Mouse (Mus musculus) lung, embryonic 16.5 days (tissue): ENCODE data around the gene Usp24. TPM values are rescaled to one million over a fixed set of nuclear protein-coding genes. Genes with fewer than 3 reads are reported as not detected.

Experiments
- ATAC-seq: fragments of 200-750 bp; cut with Nextera tagmentation; 2 replicates; pipeline ENCODE4 v1.8.0; 2017; ENCODE audit warnings: low read depth, mild to moderate bottlenecking, moderate library complexity
- H3K27ac ChIP-seq: fragments of 300-500 bp; sonication (generic); 2 replicates; pipeline ENCODE4 v1.5.1; 2014; ENCODE audit warnings: mild to moderate bottlenecking, control low read depth, low read length
- H3K27me3 ChIP-seq: fragments of 300-500 bp; sonication (generic); 2 replicates; pipeline ENCODE4 v1.6.1; 2014; ENCODE audit warnings: low read depth, low read length, mixed read lengths; ENCODE audit not compliant: control insufficient read depth, insufficient read depth
- H3K36me3 ChIP-seq: fragments of 300-500 bp; sonication (generic); 2 replicates; pipeline ENCODE4 v1.6.1; 2014; ENCODE audit warnings: low read length; ENCODE audit not compliant: control insufficient read depth, insufficient read depth
- H3K4me1 ChIP-seq: fragments of 300-500 bp; sonication (generic); replicated peaks from 2 replicates; pipeline ENCODE4 v1.6.1; 2014; ENCODE audit warnings: low read length, mixed read lengths; ENCODE audit not compliant: control insufficient read depth, insufficient read depth
- H3K4me2 ChIP-seq: fragments of 300-500 bp; sonication (generic); 2 replicates; pipeline ENCODE4 v1.6.1; 2014; ENCODE audit warnings: low read depth, low read length, control low read depth
- H3K4me3 ChIP-seq: fragments of 300-500 bp; sonication (generic); 2 replicates; pipeline ENCODE4 v1.5.1; 2014; ENCODE audit warnings: mild to moderate bottlenecking, low read length, control low read depth
- H3K9ac ChIP-seq: fragments of 300-500 bp; sonication (generic); 2 replicates; pipeline ENCODE4 v1.6.1; 2014; ENCODE audit warnings: low read length, control low read depth
- H3K9me3 ChIP-seq: fragments of 300-500 bp; sonication (generic); 2 replicates; pipeline ENCODE4 v1.6.1; 2016; ENCODE audit warnings: low read length; ENCODE audit not compliant: control insufficient read depth
- WGBS: fragments of 180-500 bp; shearing (Covaris S2); extraction: QIAGEN DNeasy Blood & Tissue Kit; methylation state at CpG from one replicate; pipeline ENCODE4 v1.1.7; 2014; 5-methylcytosine and 5-hydroxymethylcytosine counted together
- polyA plus RNA-seq: library from polyadenylated mRNA; unstranded; fragments of >200 nt; fragmentation: Nextera tagmentation; extraction: Ambion mirVana; gene quantifications from 2 replicates; pipeline ENCODE4 v1.2.1, GENCODE M21; 2015

Gene Usp24
- polyA plus RNA-seq, 1 experiment from 2014 or later: 4.4 TPM

DNA sequence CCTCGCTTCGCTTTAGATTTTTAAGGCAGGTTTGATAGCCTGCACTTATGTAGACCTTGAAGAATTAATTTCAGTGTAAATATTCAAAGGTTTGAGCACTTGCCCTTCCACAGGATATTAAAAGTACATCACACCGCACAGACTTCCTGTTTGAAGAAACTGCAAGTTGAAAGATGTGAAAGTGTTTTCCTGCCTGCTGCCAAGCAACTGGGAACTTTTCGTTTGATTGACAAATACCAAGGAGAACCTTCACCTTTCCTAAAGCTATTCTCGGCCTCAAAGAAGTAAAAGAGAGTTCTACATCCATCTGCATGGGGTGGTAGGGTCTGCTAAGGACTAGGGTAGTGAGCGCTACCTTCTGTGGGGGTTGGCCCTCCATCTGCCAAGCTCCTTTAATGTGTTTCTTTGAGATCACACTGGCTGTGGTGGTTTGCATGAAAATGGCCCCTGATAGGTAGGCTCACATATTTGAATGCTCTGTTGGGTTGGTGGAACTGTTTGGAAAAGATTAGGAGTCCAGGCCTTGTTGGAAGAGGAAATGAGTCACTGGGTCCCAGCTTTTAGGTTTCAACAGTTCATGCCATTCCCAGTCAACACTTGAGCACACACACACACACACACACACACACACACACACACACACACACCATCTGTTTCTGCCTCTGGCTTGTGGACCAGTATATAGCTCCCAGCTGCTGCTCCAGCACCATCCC is 22.5 kb upstream of the Usp24 start:
- Histone ChIP-seq H3K36me3 (no peaks in the 10 kb centered on the region), H3K27ac (no peak overlapping the region), H3K9ac (no peak overlapping the region), H3K9me3 (0 out of 2 replicates have a peak, but pooled peaks cover 3% of the 10 kb centered on the region), H3K4me3 (no peak overlapping the region), H3K27me3 (no peaks in the 10 kb centered on the region), H3K4me2 (no peak overlapping the region), H3K4me1 (peaks cover 12% of the 10 kb centered on the region)
- 51% methylated on average over 6 of the region's 6 CpGs for WGBS
- no peak for ATAC-seq

DNA sequence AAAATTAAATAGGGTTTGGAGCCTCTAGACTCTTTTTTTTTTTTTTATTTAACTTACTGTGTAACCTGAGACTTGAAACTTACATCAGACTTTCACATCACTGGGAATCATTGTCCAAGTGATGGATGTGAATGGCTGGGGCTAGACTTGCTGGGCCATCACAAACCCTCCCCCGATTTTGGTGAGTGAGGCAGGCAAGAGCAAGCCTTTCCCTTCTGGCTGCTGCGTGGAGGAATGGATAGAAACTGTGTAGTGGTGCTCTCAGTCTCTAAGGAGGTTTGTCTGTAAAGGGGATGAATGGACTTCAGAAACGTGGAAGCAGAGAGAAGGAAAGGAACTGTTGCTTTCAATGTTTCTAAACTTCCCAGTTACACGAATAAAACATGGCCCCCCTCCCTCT is 20.3 kb upstream of the Usp24 start:
- 20% methylated on average over 4 of the region's 4 CpGs for WGBS
- peaks cover 12% of the 10 kb centered on the region for H3K4me1 ChIP-seq
- H3K9ac ChIP-seq: no peak overlapping the region
- H3K4me2 ChIP-seq: no peak overlapping the region
- H3K4me3 ChIP-seq: no peak overlapping the region
- ATAC-seq: no peak
- H3K27me3 ChIP-seq: no peaks in the 10 kb centered on the region
- H3K36me3 ChIP-seq: no peaks in the 10 kb centered on the region
- 0 out of 2 replicates have a peak, but pooled peaks cover 3% of the 10 kb centered on the region for H3K9me3 ChIP-seq
- H3K27ac ChIP-seq: no peak overlapping the region

- peaks cover 12% of the 10 kb centered on the region for H3K4me1 ChIP-seq
- no peak overlapping the region for H3K9ac ChIP-seq
- WGBS: 69% methylated on average over 7 of the region's 7 CpGs
- H3K27me3 ChIP-seq: no peaks in the 10 kb centered on the region
- H3K9me3 ChIP-seq: 0 out of 2 replicates have a peak, but pooled peaks cover 3% of the 10 kb centered on the region
- ATAC-seq: no peak
- H3K27ac ChIP-seq: no peak overlapping the region
- H3K4me2 ChIP-seq: no peak overlapping the region
- H3K4me3 ChIP-seq: no peak overlapping the region
- H3K36me3 ChIP-seq: no peaks in the 10 kb centered on the region
Measured at GRCm38 (mm10) chr4:106296412-106297086, 19.5 kb upstream of the Usp24 start.

DNA sequence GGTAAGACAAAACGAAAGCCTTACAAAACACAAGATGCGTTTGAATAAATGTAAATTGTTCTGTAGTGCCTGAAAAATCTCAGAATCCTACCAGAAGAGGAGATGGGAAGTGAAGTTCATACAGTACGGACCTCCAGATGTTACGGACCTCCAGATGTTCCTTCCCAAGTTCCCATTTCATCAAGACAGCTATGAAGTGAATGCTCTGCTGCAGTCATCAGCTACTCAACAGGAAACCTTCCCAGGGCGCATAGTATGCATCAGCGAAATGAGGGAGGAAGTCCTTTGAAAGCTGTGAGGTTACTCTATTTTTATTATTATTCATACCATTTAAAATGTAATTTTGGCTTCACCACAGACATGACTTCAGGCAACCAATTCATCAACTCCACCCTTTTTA is 14.7 kb upstream of the Usp24 start:
- no peak overlapping the region for H3K9ac ChIP-seq
- no peaks in the 10 kb centered on the region for H3K36me3 ChIP-seq
- H3K9me3 ChIP-seq: 0 out of 2 replicates have a peak, but pooled peaks cover 3% of the 10 kb centered on the region
- 62% methylated on average over 6 of the region's 6 CpGs for WGBS
- no peaks in the 10 kb centered on the region for H3K27me3 ChIP-seq
- H3K4me3 ChIP-seq: no peak overlapping the region
- H3K27ac ChIP-seq: no peak overlapping the region
- ATAC-seq: no peak
- H3K4me2 ChIP-seq: no peak overlapping the region
- H3K4me1 ChIP-seq: no peaks in the 10 kb centered on the region

DNA sequence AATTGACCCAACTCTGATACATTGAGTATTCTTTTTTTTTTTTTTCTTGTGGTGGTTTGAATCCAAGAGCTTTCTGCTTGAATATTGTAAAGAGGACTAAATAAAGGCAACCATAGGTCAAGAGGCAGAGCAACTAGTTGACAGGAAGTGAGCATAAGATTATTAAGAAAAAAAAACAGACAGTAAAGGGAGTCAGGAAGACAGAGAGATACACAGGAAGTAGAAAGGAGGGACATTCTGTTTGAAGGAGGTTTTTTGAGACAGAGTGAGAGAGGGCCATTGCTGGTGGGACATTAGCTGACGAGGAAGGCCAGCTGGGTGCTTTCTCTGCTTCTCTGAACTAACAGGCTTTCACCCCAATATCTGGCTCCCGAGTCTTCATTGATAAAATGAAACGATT is 7.9 kb upstream of the Usp24 start:
- no peaks in the 10 kb centered on the region for H3K36me3 ChIP-seq
- no peak overlapping the region for H3K4me3 ChIP-seq
- H3K27ac ChIP-seq: no peak overlapping the region
- ATAC-seq: no peak
- H3K4me2 ChIP-seq: no peak overlapping the region
- no peaks in the 10 kb centered on the region for H3K4me1 ChIP-seq
- WGBS: 91% methylated on average over 3 of the region's 3 CpGs
- H3K9me3 ChIP-seq: no peaks in the 10 kb centered on the region
- H3K9ac ChIP-seq: no peak overlapping the region
- H3K27me3 ChIP-seq: no peaks in the 10 kb centered on the region

- Histone ChIP-seq H3K36me3 (no peaks in the 10 kb centered on the region), H3K4me3 (no peak overlapping the region), H3K4me1 (peaks cover 12% of the 10 kb centered on the region), H3K27ac (no peak overlapping the region), H3K9ac (no peak overlapping the region), H3K9me3 (no peaks in the 10 kb centered on the region), H3K4me2 (no peak overlapping the region), H3K27me3 (no peaks in the 10 kb centered on the region)
- ATAC-seq: no peak
- WGBS: 58% methylated on average over 8 of the region's 8 CpGs
Measured at GRCm38 (mm10) chr4:106312651-106313050, 3.4 kb upstream of the Usp24 start.

GRCm38 (mm10) chr4:106313070-106313469 is 2.9 kb upstream of the Usp24 start:
- WGBS: 78% methylated on average over 8 of the region's 8 CpGs
- Histone ChIP-seq H3K27ac (no peak overlapping the region), H3K36me3 (no peaks in the 10 kb centered on the region), H3K27me3 (no peaks in the 10 kb centered on the region), H3K4me3 (no peak overlapping the region), H3K4me2 (no peak overlapping the region), H3K9ac (no peak overlapping the region), H3K4me1 (peaks cover 16% of the 10 kb centered on the region), H3K9me3 (no peaks in the 10 kb centered on the region)
- no peak for ATAC-seq

DNA sequence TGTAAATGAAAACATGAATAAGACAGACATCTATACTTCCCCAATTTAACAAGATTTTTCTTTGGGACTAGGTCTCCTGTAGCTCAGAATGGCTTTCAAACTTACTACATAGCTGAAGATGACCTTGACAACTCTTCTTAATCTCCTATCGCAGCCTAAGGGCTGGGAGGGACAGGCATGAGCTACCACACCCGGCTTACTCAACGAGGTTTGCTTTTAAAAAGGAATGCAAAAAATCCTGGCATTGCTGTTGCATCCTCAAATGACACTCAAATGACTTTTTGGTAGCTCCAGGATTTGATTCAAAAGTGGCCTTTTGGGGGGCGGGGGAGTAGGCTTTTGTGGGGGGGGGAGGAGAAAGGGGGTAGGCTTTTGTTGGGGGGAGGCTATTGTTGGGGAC is 2.1 kb upstream of the Usp24 start:
- WGBS: 43% methylated on average over 4 of the region's 4 CpGs
- H3K4me1 ChIP-seq: peaks cover 19% of the 10 kb centered on the region
- H3K27ac ChIP-seq: no peak overlapping the region
- H3K9ac ChIP-seq: no peak overlapping the region
- no peak for ATAC-seq
- H3K27me3 ChIP-seq: no peaks in the 10 kb centered on the region
- no peaks in the 10 kb centered on the region for H3K36me3 ChIP-seq
- H3K4me3 ChIP-seq: no peak overlapping the region
- H3K4me2 ChIP-seq: no peak overlapping the region
- no peaks in the 10 kb centered on the region for H3K9me3 ChIP-seq

DNA sequence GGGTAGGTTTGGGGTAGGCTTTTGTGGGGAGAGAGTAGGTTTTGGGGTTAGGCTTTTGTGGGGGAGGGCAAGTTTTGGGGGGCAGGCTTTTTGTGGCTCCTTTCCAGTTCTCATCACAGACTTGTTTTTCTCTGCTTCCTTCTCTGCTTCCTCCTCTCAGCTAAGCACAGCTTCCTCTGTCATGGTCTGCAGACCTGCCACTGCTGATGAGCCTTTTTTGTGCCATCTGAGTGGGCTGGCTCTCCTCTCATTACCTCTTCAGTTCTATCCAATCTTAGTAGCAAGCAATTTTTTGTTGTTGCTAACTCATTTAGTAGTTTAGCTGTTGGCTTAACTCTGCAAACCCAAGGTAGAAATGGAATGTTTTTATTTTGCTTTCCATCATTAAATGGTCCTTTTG is 1.7 kb upstream of the Usp24 start:
- no peaks in the 10 kb centered on the region for H3K27me3 ChIP-seq
- H3K4me3 ChIP-seq: no peak overlapping the region
- peaks cover 19% of the 10 kb centered on the region for H3K4me1 ChIP-seq
- H3K27ac ChIP-seq: no peak overlapping the region
- ATAC-seq: no peak
- no peak overlapping the region for H3K9ac ChIP-seq
- H3K36me3 ChIP-seq: no peaks in the 10 kb centered on the region
- H3K4me2 ChIP-seq: no peak overlapping the region
- no peaks in the 10 kb centered on the region for H3K9me3 ChIP-seq
